Mouse (Mus musculus): ENCODE results near the gene Hcrt.
"Not testable (repeated sequence)": the region's sequence is repeated elsewhere in the genome, so short reads cannot be mapped to it uniquely, and the experiment has no call there.

GRCm38 (mm10) chr11:100790644-100791043 is 27.9 kb upstream of the Hcrt start:
- not testable (repeated sequence) for TF ChIP-seq CTCF (IDR thresholded peaks at IDR 0.05; ENCODE audit: control insufficient read depth, insufficient read depth, insufficient read length); MYOG (IDR thresholded peaks at IDR 0.05; ENCODE audit: control insufficient read depth, extremely low read depth, insufficient read length); USF1 (IDR thresholded peaks at IDR 0.05; ENCODE audit: low read depth); MAX (IDR thresholded peaks at IDR 0.05); CEBPB (IDR thresholded peaks at IDR 0.05; ENCODE audit: low read depth)

Data from C2C12 (cell line).